Mouse (Mus musculus): ENCODE results near the gene Dnah6.

DNA sequence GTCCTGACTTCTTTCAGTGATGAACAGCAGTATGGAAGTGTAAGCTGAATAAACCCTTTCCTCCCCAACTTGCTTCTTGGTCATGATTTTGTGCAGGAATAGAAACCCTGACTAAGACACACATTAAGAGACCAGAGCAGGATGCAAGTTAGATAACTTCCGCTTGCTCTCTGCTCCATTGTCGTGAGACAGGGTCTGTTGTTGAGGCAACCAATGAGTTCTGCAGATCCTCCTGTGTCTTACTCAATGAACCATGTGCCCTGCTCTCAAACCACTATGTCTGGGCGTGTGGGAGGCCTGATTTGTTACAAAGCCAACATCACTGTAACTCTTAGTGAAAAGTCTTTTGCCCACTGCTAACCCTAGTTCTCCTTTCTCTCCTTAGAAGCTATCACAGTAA, 250.4 kb downstream of the Dnah6 start:
- TF ChIP-seq CTCF (IDR thresholded peaks at IDR 0.05; ENCODE audit: borderline replicate concordance, insufficient read depth, low read depth, low read length) (no peak), POLR2A (IDR thresholded peaks at IDR 0.05; ENCODE audit: borderline replicate concordance, insufficient read depth, low read length) (no peak)

Data from cerebellum, adult 2 months (tissue).